Mouse (Mus musculus): ENCODE data around the gene Tcaf2. TPM values are rescaled to one million over a fixed set of nuclear protein-coding genes. Genes with fewer than 3 reads are reported as not detected.

Gene Tcaf2
- polyA plus RNA-seq, 1 experiment from 2014 or later = 3.9 TPM

DNA sequence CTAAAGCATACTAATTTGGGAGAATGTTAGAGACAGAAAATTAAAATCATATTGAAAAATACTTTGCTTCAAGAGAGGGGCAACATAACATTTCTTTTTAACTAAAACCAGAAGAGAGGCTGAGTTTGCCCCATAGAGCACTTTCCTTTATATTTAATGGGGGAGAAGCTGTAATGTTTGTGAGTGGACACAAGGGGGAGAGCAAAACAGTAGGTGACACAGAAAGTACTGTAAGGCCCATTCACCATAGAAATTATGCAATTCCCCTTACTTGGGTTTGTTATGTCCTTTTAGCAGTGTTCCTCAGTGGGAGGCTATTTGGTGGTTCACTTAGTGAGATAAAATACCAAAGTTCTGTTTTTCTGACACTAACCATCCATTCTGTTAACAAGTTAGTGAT is 32.8 kb downstream of the Tcaf2 start:
- Histone ChIP-seq H3K9me3 (replicated peaks) (no peaks in the 10 kb centered on the region), H3K4me3 (no peak overlapping the region), H3K4me1 (no peaks in the 10 kb centered on the region), H3K27ac (replicated peaks) (no peak overlapping the region), H3K27me3 (ENCODE audit: low read depth, poor library complexity, severe bottlenecking) (no peaks in the 10 kb centered on the region), H3K36me3 (no peaks in the 10 kb centered on the region)
- no peak for DNase-seq (ENCODE audit: low spot score)

DNA sequence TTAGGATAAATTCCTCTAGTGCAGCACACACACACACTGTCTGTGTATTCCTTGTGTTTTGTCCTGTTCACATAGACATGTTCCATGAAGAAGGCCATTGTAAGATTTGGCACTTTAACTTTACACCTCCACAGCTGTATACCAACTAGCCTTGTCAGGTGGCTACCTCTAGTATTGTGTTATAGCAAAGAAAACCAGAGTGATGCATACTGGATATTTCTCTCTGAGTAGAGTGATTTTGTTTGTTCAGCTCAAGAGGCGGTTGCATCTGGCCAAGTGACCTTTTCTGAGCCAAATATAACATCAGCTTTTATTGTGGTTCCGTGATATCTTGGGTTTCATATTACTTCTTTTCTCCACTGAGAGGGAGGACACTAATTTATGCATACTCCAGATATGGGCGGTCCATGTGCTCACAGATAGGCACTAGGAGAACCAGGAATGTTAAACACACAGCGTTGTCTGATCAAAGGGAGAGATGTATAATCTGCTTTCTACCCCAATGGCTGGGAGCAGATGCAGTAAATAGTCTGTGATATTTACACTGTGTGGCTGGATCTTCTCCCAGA is 34.0 kb downstream of the Tcaf2 start:
- Histone ChIP-seq H3K9me3 (replicated peaks) (no peaks in the 10 kb centered on the region), H3K27me3 (ENCODE audit: low read depth, poor library complexity, severe bottlenecking) (no peaks in the 10 kb centered on the region), H3K4me3 (no peak overlapping the region), H3K4me1 (no peaks in the 10 kb centered on the region), H3K27ac (replicated peaks) (no peak overlapping the region), H3K36me3 (no peaks in the 10 kb centered on the region)
- 80% methylated on average over 4 of the region's 4 CpGs for WGBS
- no peak for DNase-seq (ENCODE audit: low spot score)

DNA sequence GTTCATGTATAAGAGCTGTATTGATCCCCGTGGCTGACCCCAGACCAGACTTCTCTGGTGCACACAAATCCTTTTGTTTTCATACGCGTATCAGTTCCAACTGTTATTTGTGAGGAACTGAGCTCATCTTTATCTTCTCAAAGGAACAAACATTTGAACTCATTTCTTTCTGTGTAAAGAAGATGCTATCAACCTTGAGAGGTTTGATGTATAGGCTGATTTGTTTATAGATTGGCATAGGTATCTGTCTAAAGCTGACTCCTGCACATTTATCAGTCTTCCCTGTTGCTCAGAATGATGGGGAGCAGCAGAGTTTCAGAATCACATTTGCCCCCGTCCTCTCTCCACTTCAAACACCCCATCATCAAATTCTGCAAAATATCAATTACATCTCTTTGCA is 47.5 kb downstream of the Tcaf2 start, which contains the start of gene Tcaf3:
Gene Tcaf3 (minus strand): TSS at position 101 of the 400 bp plus-strand sequence.
- no peak for DNase-seq (ENCODE audit: low spot score)
- Histone ChIP-seq H3K4me1 (peaks cover 11% of the 10 kb centered on the region), H3K36me3 (no peaks in the 10 kb centered on the region), H3K27me3 (ENCODE audit: low read depth, poor library complexity, severe bottlenecking) (no peaks in the 10 kb centered on the region), H3K4me3 (no peak within 1 kb of the TSS), H3K9me3 (replicated peaks) (no peaks in the 10 kb centered on the region), H3K27ac (replicated peaks) (no peak within 1 kb of the TSS)
- WGBS = 78% methylated on average over 4 of the region's 4 CpGs

DNA sequence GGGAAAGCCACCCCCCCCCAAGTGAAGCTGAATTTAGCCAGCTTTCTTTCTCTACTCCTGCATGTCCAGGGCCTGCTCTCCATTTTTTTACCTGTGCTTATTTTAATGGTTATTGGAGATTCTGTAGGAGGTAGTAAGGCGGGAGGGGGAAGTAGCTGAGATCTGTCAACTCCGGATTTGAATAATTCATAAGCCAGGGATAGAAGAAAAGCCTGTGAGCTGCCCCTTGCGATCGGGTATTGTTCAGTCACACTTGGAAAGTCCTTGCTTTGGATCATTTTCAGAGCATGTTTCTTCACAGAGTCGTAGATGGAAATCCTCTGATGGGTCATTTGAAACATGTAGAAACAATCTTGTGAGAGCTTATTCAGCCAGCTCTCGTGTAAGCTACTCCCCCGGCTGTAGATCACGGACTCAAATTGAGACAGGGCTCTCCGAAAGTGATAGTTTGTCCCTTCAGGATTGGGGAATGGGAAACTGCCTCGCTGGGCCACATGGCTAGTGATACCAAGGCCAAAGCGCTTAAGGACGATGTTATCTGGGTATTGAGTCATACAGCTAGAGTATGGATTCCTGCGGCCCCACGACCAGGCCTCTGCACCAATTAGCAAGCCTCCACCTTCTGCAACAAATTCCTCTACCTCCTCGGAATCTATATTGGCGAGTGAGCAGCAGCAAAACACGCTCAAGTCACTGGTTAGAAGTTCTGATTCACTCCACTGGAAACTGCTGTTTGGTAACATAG is 51.7 kb downstream of the Tcaf2 start:
- H3K4me1 ChIP-seq = peaks cover 11% of the 10 kb centered on the region
- H3K36me3 ChIP-seq = no peaks in the 10 kb centered on the region
- H3K4me3 ChIP-seq = no peak overlapping the region
- no peaks in the 10 kb centered on the region for H3K9me3 ChIP-seq (replicated peaks)
- 74% methylated on average over 17 of the region's 17 CpGs for WGBS
- peak overlapping the region; percentile 46; the same call in 1 of the 2 replicates for H3K27ac ChIP-seq (replicated peaks)
- H3K27me3 ChIP-seq (ENCODE audit: low read depth, poor library complexity, severe bottlenecking) = no peaks in the 10 kb centered on the region
- peak; percentile 14 for DNase-seq (ENCODE audit: low spot score)

DNA sequence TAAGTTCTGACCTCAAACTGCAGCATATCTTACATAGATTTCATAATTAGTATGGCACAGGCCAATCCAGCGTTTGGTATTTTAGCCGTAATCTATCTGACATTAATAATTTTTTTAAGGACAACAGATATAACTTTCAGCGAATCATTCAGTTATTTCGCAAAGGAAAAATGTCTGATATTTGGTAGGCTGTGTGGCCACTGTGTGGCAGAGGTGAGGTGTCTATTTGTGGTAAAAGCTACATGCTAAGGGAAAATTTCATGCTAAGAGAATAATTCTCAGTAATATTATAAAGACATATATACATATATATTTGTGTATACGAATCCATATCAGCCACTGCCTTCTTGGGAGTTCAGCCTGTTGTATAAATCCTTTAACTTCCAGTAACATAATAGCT is 58.5 kb downstream of the Tcaf2 start:
- DNase-seq (ENCODE audit: low spot score) = no peak
- Histone ChIP-seq H3K4me3 (no peak overlapping the region), H3K36me3 (no peaks in the 10 kb centered on the region), H3K27me3 (ENCODE audit: low read depth, poor library complexity, severe bottlenecking) (no peaks in the 10 kb centered on the region), H3K9me3 (replicated peaks) (no peaks in the 10 kb centered on the region), H3K4me1 (no peaks in the 10 kb centered on the region), H3K27ac (replicated peaks) (no peak overlapping the region)
- WGBS = 87% methylated on average over 5 of the region's 5 CpGs

DNA sequence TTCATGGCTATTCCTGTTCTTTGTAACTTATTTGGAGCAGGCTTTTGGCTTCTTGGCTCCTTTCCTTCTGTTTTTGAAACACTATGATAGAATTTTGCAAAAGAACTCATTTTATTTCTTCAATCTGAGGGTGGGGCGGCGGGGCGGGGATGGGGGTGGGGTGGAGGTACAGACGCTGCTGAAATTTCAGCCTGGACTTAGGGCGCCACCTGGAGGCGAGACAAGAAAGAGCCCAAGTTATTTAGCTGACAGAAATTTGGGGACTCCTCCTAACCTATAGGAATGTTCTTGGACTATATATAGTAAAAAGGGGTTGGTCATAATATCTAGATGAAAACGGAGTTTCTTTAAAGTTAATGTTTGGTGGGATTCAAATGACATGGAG is 61.6 kb downstream of the Tcaf2 start:
- peak; percentile 58 for DNase-seq (ENCODE audit: low spot score)
- WGBS = 2% methylated on average over 7 of the region's 7 CpGs
- H3K9me3 ChIP-seq (replicated peaks) = no peaks in the 10 kb centered on the region
- no peaks in the 10 kb centered on the region for H3K4me1 ChIP-seq
- no peaks in the 10 kb centered on the region for H3K36me3 ChIP-seq
- H3K27me3 ChIP-seq (ENCODE audit: low read depth, poor library complexity, severe bottlenecking) = no peaks in the 10 kb centered on the region
- H3K27ac ChIP-seq (replicated peaks) = no peak overlapping the region
- no peak overlapping the region for H3K4me3 ChIP-seq

DNA sequence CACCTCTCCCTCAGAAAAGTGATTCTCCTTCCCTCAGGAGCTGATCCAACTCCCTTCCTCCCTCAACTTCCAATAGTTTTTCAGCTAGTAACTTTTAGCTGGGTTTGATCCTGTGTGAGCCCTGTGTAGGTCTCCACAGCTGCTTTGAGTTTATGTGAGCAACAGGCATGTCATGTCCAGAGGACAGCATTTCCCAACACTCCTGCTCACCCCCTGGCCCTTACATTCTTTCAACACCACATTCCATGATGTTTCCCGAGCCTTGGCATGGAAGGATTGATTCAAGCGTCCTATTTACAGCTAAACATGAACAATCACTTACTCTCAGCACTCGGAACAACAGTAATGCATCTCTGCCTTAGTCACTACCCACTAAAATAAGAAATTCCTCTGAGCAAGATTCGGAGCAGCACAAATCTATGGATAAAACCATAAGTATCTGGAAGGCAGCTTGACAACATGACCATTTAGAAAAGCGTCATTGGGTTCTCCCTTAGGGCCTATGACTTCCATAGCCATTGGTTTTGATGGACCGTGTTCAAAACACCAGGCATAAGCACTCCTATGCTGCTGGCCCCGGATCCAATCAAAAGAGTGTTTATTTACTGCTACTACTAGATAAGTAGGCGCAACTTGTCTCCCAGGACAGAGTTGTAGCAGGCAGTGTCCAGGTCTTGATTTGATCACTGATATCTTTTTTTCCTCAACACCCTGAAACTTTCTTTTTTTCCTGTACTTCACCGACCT is 62.1 kb downstream of the Tcaf2 start:
- Histone ChIP-seq H3K4me3 (no peak overlapping the region), H3K9me3 (replicated peaks) (no peaks in the 10 kb centered on the region), H3K36me3 (no peaks in the 10 kb centered on the region), H3K27me3 (ENCODE audit: low read depth, poor library complexity, severe bottlenecking) (no peaks in the 10 kb centered on the region), H3K27ac (replicated peaks) (no peak overlapping the region), H3K4me1 (no peaks in the 10 kb centered on the region)
- 71% methylated on average over 9 of the region's 9 CpGs for WGBS
- DNase-seq (ENCODE audit: low spot score) = no peak

DNA sequence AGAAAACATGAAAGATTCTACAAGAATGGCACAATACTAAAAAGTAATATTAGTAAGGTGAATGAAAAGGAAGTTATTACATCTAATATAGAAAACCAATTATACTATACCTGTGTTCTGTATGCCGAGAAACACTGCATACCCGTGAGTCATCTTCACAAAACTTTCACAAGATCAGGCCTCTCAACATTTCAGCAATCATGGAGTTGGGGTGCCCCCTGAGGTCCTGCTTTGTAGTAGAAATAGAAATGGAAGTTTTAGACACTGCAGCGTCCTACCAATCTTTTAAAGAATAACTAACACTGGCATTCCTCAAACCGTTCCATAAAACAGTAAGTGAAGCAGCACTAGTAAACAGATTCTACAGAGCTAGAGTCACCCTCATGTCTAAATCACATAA is 66.4 kb downstream of the Tcaf2 start:
- H3K27me3 ChIP-seq (ENCODE audit: low read depth, poor library complexity, severe bottlenecking) = no peaks in the 10 kb centered on the region
- H3K36me3 ChIP-seq = no peaks in the 10 kb centered on the region
- no peak overlapping the region for H3K4me3 ChIP-seq
- H3K9me3 ChIP-seq (replicated peaks) = no peaks in the 10 kb centered on the region
- DNase-seq (ENCODE audit: low spot score) = no peak
- no peaks in the 10 kb centered on the region for H3K4me1 ChIP-seq
- no peak overlapping the region for H3K27ac ChIP-seq (replicated peaks)
- WGBS = 86% methylated on average over 4 of the region's 4 CpGs

DNA sequence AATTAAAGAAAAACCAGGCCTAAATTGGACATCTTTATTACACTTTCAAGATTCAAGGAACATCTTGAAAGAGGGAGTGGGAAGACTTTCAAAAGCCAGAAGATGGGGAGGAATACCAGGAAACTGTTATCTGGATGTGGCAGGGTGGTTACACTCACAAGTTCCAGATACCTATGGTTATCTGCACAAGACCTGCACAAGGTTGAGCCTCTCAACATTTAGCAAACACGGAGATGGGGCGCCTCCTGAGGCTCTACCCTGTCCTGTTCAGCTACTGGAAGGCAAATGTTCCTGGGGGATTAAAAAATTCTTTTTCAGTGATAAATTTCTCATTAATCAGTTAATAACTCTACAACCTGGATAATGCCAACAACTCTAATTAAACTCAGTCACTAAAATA is 67.6 kb downstream of the Tcaf2 start:
- no peak overlapping the region for H3K27ac ChIP-seq (replicated peaks)
- H3K4me3 ChIP-seq = no peak overlapping the region
- DNase-seq (ENCODE audit: low spot score) = no peak
- WGBS = 92% methylated on average over 2 of the region's 2 CpGs
- H3K9me3 ChIP-seq (replicated peaks) = no peaks in the 10 kb centered on the region
- H3K27me3 ChIP-seq (ENCODE audit: low read depth, poor library complexity, severe bottlenecking) = no peaks in the 10 kb centered on the region
- no peaks in the 10 kb centered on the region for H3K4me1 ChIP-seq
- H3K36me3 ChIP-seq = no peaks in the 10 kb centered on the region

Other genes starting within 250 kb of the Tcaf2 start
- gene Tas2r143, start 245.0 kb downstream of the Tcaf2 start, polyA plus RNA-seq (2016; fragmentation: Nextera tagmentation; extraction: Ambion mirVana) = not detected in 2 replicates
- not detected in 2 replicates for gene Tas2r135, start 239.8 kb downstream of the Tcaf2 start, polyA plus RNA-seq (2016; fragmentation: Nextera tagmentation; extraction: Ambion mirVana)
- gene Tas2r126, start 210.7 kb downstream of the Tcaf2 start, polyA plus RNA-seq (2016; fragmentation: Nextera tagmentation; extraction: Ambion mirVana) = not detected in 2 replicates
- gene Olfr458, start 180.1 kb downstream of the Tcaf2 start, polyA plus RNA-seq (2016; fragmentation: Nextera tagmentation; extraction: Ambion mirVana) = not detected in 2 replicates
- gene Olfr457, start 168.9 kb downstream of the Tcaf2 start, polyA plus RNA-seq (2016; fragmentation: Nextera tagmentation; extraction: Ambion mirVana) = not detected in 2 replicates
- not detected in 2 replicates for gene Olfr456, start 158.0 kb downstream of the Tcaf2 start, polyA plus RNA-seq (2016; fragmentation: Nextera tagmentation; extraction: Ambion mirVana)
- not detected in 2 replicates for gene Olfr455, start 97.7 kb downstream of the Tcaf2 start, polyA plus RNA-seq (2016; fragmentation: Nextera tagmentation; extraction: Ambion mirVana)
- not detected in 2 replicates for gene Tcaf3, start 47.6 kb downstream of the Tcaf2 start, polyA plus RNA-seq (2016; fragmentation: Nextera tagmentation; extraction: Ambion mirVana)
- 106 and 146 TPM in 2 replicates for gene Tcaf1, start 64.8 kb upstream of the Tcaf2 start, polyA plus RNA-seq (2016; fragmentation: Nextera tagmentation; extraction: Ambion mirVana)
- gene Olfr453, start 94.1 kb upstream of the Tcaf2 start, polyA plus RNA-seq (2016; fragmentation: Nextera tagmentation; extraction: Ambion mirVana) = not detected in 2 replicates
- not detected in 2 replicates for gene Olfr38, start 111.2 kb upstream of the Tcaf2 start, polyA plus RNA-seq (2016; fragmentation: Nextera tagmentation; extraction: Ambion mirVana)
- not detected in 2 replicates for gene Olfr452, start 139.8 kb upstream of the Tcaf2 start, polyA plus RNA-seq (2016; fragmentation: Nextera tagmentation; extraction: Ambion mirVana)
- not detected in 2 replicates for gene Olfr450, start 166.7 kb upstream of the Tcaf2 start, polyA plus RNA-seq (2016; fragmentation: Nextera tagmentation; extraction: Ambion mirVana)
- gene Olfr449, start 189.1 kb upstream of the Tcaf2 start, polyA plus RNA-seq (2016; fragmentation: Nextera tagmentation; extraction: Ambion mirVana) = not detected in 2 replicates
- gene Olfr448, start 245.2 kb upstream of the Tcaf2 start, polyA plus RNA-seq (2016; fragmentation: Nextera tagmentation; extraction: Ambion mirVana) = not detected in 2 replicates